Mouse (Mus musculus) myocyte (in vitro differentiated cells): ENCODE measurements around the gene Rpsa. TPM values are rescaled to one million over a fixed set of nuclear protein-coding genes. Genes with fewer than 3 reads are reported as not detected.

Experiments
- H3K27me3 ChIP-seq: one replicate; pipeline ENCODE4 v1.6.1; 2011; ENCODE audit not compliant: control insufficient read depth, insufficient read depth, insufficient read length
- H3K36me3 ChIP-seq: one replicate; pipeline ENCODE4 v1.6.1; 2011; ENCODE audit not compliant: control insufficient read depth, insufficient read depth
- H3K4me2 ChIP-seq: one replicate; pipeline ENCODE4 v1.6.1; 2011; ENCODE audit warnings: low read depth, control low read depth
- H3K4me3 ChIP-seq: one replicate; pipeline ENCODE4 v1.5.1; 2011; ENCODE audit warnings: mild to moderate bottlenecking, control low read depth, moderate library complexity
- H3K79me2 ChIP-seq: one replicate; pipeline ENCODE4 v1.6.1; 2011; ENCODE audit not compliant: control insufficient read depth, insufficient read depth
- H3ac ChIP-seq: one replicate; pipeline ENCODE4 v1.6.1; 2011; ENCODE audit not compliant: control insufficient read depth, insufficient read length
- MAX ChIP-seq: IDR thresholded peaks from one replicate; pipeline ENCODE4 v1.6.1; 2011; ENCODE audit warnings: low read depth, mild to moderate bottlenecking, control low read depth
- MYOG ChIP-seq, 3 experiments: IDR thresholded peaks; one replicate each; pipeline ENCODE4 v1.6.1; 2011; ENCODE audit warnings: control low read depth in 2 of 3, low read depth in 2 of 3, mild to moderate bottlenecking in 2 of 3; ENCODE audit not compliant: insufficient read length in 2 of 3, control insufficient read depth in 1 of 3, insufficient read depth in 1 of 3
- SRF ChIP-seq: IDR thresholded peaks from one replicate; pipeline ENCODE4 v1.6.1; 2011; ENCODE audit warnings: low read depth; ENCODE audit not compliant: control insufficient read depth, insufficient read length
- USF1 ChIP-seq: IDR thresholded peaks from one replicate; pipeline ENCODE4 v1.6.1; 2011; ENCODE audit warnings: low read depth, mild to moderate bottlenecking, control low read depth, moderate library complexity
- polyA plus RNA-seq: library from polyadenylated mRNA; unstranded; fragments of >200 nt; fragmentation: generic; extraction: Trizol; gene quantifications from one replicate; pipeline ENCODE4 v1.2.1, GENCODE M21; 2012; ENCODE audit warnings: missing spikeins

Gene Rpsa
- polyA plus RNA-seq, 1 experiment: 2,555 TPM

DNA sequence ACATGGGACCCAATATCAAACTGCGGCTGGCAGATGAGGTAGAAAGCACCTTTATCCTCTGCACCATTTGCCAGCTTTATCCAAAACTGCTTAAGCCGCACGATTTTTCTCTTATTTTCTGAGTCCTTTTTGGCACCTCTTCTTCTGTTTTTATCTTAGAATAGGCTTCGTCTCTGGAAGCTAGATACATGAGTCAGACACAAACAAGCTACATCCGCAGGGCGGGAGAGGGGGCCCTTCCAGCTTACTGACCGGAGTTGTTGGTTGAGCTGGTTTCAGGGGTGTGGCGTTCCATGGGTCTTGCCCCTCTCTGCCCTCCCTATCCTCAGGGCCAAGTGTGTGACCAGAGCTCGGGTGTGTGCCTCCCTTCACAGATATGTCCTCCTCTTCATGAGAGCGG lies 51.3 kb downstream of the Rpsa start:
- H3K27me3 ChIP-seq: peaks cover 31% of the 10 kb centered on the region
- TF ChIP-seq MAX (no peak), MYOG (IDR thresholded peaks at IDR 0.05; ENCODE audit: control insufficient read depth in 1 of 3, insufficient read depth in 1 of 3, insufficient read length in 2 of 3, low read depth in 2 of 3) (no peak), USF1 (no peak), SRF (no peak)

More for the DNA sequence above, 51.3 kb downstream of the Rpsa start:
- Histone ChIP-seq H3K4me2 (no peak overlapping the region), H3K4me3 (no peak overlapping the region), H3K79me2 (no peaks in the 10 kb centered on the region), H3ac (no peak overlapping the region), H3K36me3 (no peaks in the 10 kb centered on the region)

Other genes with a start within 250 kb of the Rpsa start
- gene Wdr48, start 232.8 kb upstream of the Rpsa start, polyA plus RNA-seq: 12.1 TPM
- 10.5 TPM for gene Gorasp1, start 190.1 kb upstream of the Rpsa start, polyA plus RNA-seq
- gene Ttc21a, start 190.1 kb upstream of the Rpsa start, polyA plus RNA-seq: 0.05 TPM
- gene Csrnp1, start 143.0 kb upstream of the Rpsa start, polyA plus RNA-seq: 9.2 TPM
- 35.6 TPM for gene Xirp1, start 104.1 kb upstream of the Rpsa start, polyA plus RNA-seq
- not detected for gene Cx3cr1, start 57.8 kb upstream of the Rpsa start, polyA plus RNA-seq
- not detected for gene Ccr8, start 35.6 kb upstream of the Rpsa start, polyA plus RNA-seq
- gene Slc25a38, start 17.3 kb upstream of the Rpsa start, polyA plus RNA-seq: 12.9 TPM
- not detected for gene Mobp, start 22.0 kb downstream of the Rpsa start, polyA plus RNA-seq
- gene Myrip, start 173.8 kb downstream of the Rpsa start, polyA plus RNA-seq: 0.17 TPM